Mouse (Mus musculus) stomach, embryonic 14.5 days (tissue): Measurements from ENCODE around the gene Taf10. TPM values are rescaled to one million over a fixed set of nuclear protein-coding genes. Genes with fewer than 3 reads are reported as not detected.
A peak's percentile ranks its signal among the peaks of the same experiment; 100 is the strongest.

Experiments used
- ATAC-seq: fragments of 200-750 bp; cut with Nextera tagmentation; 2 replicates; pipeline ENCODE4 v1.8.0; 2017; ENCODE audit warnings: low read depth, moderate TSS enrichment; ENCODE audit not compliant: insufficient number of reproducible peaks, insufficient read depth, low FRiP score
- H3K27ac ChIP-seq: fragments of 300-500 bp; sonication (generic); 2 replicates; pipeline ENCODE4 v1.5.1; 2014; ENCODE audit warnings: mild to moderate bottlenecking, low read length, moderate library complexity, mixed read lengths
- H3K27me3 ChIP-seq: fragments of 300-500 bp; sonication (generic); 2 replicates; pipeline ENCODE4 v1.6.1; 2014; ENCODE audit warnings: low read length, control low read depth, mixed read lengths; ENCODE audit not compliant: control insufficient read depth, insufficient read depth
- H3K36me3 ChIP-seq: fragments of 300-500 bp; sonication (generic); 2 replicates; pipeline ENCODE4 v1.6.1; 2014; ENCODE audit warnings: mild to moderate bottlenecking, control low read depth, low read length, moderate library complexity, mixed read lengths; ENCODE audit not compliant: control insufficient read depth, insufficient read depth
- H3K4me1 ChIP-seq: fragments of 300-500 bp; sonication (generic); 2 replicates; pipeline ENCODE4 v1.6.1; 2014; ENCODE audit warnings: low read length, control low read depth, mixed read lengths; ENCODE audit not compliant: control insufficient read depth, insufficient read depth
- H3K4me2 ChIP-seq: fragments of 300-500 bp; sonication (generic); replicated peaks from 2 replicates; pipeline ENCODE4 v1.6.1; 2014; ENCODE audit warnings: low read depth, low read length, control low read depth
- H3K4me3 ChIP-seq: fragments of 300-500 bp; sonication (generic); 2 replicates; pipeline ENCODE4 v1.5.1; 2014; ENCODE audit warnings: low read depth, low read length, control low read depth
- H3K9ac ChIP-seq: fragments of 300-500 bp; sonication (generic); replicated peaks from 2 replicates; pipeline ENCODE4 v1.6.1; 2014; ENCODE audit warnings: low read depth, mild to moderate bottlenecking, control low read depth, low read length, moderate library complexity, mixed read lengths
- H3K9me3 ChIP-seq: fragments of 300-500 bp; sonication (generic); 2 replicates; pipeline ENCODE4 v1.6.1; 2016; ENCODE audit warnings: low read depth, low read length, control low read depth; ENCODE audit not compliant: control insufficient read depth
- WGBS: fragments of 180-500 bp; shearing (Covaris S2); extraction: QIAGEN DNeasy Blood & Tissue Kit; methylation state at CpG from one replicate; pipeline ENCODE4 v1.1.7; 2014; 5-methylcytosine and 5-hydroxymethylcytosine counted together
- polyA plus RNA-seq: library from polyadenylated mRNA; unstranded; fragments of >200 nt; fragmentation: Nextera tagmentation; extraction: Ambion mirVana; gene quantifications from 2 replicates; pipeline ENCODE4 v1.2.1, GENCODE M21; 2014

Gene Taf10
- polyA plus RNA-seq, 1 experiment from 2014 or later = 135 TPM

- Histone ChIP-seq H3K36me3 (peaks cover 5% of the 10 kb centered on the region; the same call in 1 of the 2 replicates), H3K27me3 (no peaks in the 10 kb centered on the region), H3K4me1 (peaks cover 34% of the 10 kb centered on the region; the same call in 1 of the 2 replicates), H3K9ac (no peak overlapping the region; the same call in 1 of the 2 replicates), H3K4me3 (no peak overlapping the region), H3K4me2 (peak overlapping the region; percentile 47), H3K27ac (peak overlapping the region; percentile 96), H3K9me3 (no peaks in the 10 kb centered on the region)
- 9% methylated on average over 4 of the region's 4 CpGs for WGBS
- peak; percentile 78 for ATAC-seq
Observed at GRCm38 (mm10) chr7:105778553-105779265, 34.5 kb upstream of the Taf10 start.

GRCm38 (mm10) chr7:105777797-105778552, 33.8 kb upstream of the Taf10 start:
- peaks cover 40% of the 10 kb centered on the region; the same call in 1 of the 2 replicates for H3K4me1 ChIP-seq
- H3K4me3 ChIP-seq = peak overlapping the region; percentile 25
- H3K9me3 ChIP-seq = no peaks in the 10 kb centered on the region
- peak overlapping the region; percentile 47 for H3K4me2 ChIP-seq
- H3K27me3 ChIP-seq = no peaks in the 10 kb centered on the region
- peaks cover 7% of the 10 kb centered on the region; the same call in 1 of the 2 replicates for H3K36me3 ChIP-seq
- peak; percentile 84 for ATAC-seq
- peak overlapping the region; percentile 96 for H3K27ac ChIP-seq
- WGBS = 27% methylated on average over 13 of the region's 13 CpGs
- no peak overlapping the region for H3K9ac ChIP-seq

DNA sequence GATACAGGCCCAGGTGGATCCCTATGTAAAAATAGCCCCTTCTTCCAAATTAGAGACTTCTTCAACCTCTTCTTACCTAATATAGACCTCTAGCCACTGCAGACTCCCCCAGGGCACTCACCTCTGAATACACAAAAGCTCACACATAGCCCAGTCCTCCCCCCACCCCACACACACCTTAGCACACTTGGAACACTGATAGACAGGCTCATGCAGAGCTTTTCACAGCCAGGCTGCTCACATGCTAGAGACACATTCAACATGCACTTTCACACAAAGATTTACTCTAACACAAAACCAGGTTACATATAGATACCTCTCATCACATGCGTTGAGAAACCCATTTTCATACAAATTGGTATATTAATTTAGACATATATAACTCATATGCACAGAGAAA, 33.2 kb upstream of the Taf10 start:
- peak overlapping the region; percentile 25 for H3K4me3 ChIP-seq
- peak overlapping the region; percentile 96 for H3K27ac ChIP-seq
- 90% methylated on average over 1 of the region's 1 CpGs for WGBS
- no peak overlapping the region for H3K9ac ChIP-seq
- H3K4me2 ChIP-seq = peak overlapping the region; percentile 47
- ATAC-seq = no peak
- H3K27me3 ChIP-seq = no peaks in the 10 kb centered on the region
- H3K9me3 ChIP-seq = no peaks in the 10 kb centered on the region
- peaks cover 40% of the 10 kb centered on the region; the same call in 1 of the 2 replicates for H3K4me1 ChIP-seq
- H3K36me3 ChIP-seq = peaks cover 13% of the 10 kb centered on the region

GRCm38 (mm10) chr7:105776026-105776425, 31.9 kb upstream of the Taf10 start:
- Histone ChIP-seq H3K27ac (no peak overlapping the region), H3K36me3 (peaks cover 23% of the 10 kb centered on the region), H3K9me3 (no peaks in the 10 kb centered on the region), H3K4me1 (peaks cover 40% of the 10 kb centered on the region; the same call in 1 of the 2 replicates), H3K4me3 (no peak overlapping the region), H3K27me3 (no peaks in the 10 kb centered on the region), H3K9ac (no peak overlapping the region), H3K4me2 (no peak overlapping the region)
- WGBS = 79% methylated on average over 2 of the region's 2 CpGs
- no peak for ATAC-seq

DNA sequence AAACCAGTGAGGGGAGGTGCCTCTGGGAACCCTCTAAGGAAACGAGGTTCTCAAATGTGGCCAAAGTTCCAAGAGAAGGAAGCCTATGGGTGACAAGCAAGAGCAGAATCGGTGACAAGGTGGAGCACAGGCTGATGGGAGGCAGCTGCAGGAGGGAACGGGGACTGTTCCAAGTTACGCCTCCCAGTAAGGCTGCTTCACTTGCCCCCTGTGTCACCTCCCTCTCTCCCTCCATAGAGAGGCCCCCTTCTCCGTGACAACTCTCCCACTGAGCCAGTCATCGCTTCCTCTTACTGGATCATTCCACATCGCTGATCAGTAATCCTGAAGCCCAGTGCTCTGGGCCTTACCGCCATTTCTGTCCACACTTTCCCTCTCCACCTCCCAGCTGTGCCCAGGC, 30.5 kb upstream of the Taf10 start:
- H3K4me1 ChIP-seq = peaks cover 40% of the 10 kb centered on the region; the same call in 1 of the 2 replicates
- ATAC-seq = peak; percentile 14; the same call in 1 of the 2 replicates

GRCm38 (mm10) chr7:105773041-105773440, 28.9 kb upstream of the Taf10 start:
- Histone ChIP-seq H3K27ac (no peak overlapping the region), H3K4me2 (no peak overlapping the region), H3K4me3 (no peak overlapping the region), H3K36me3 (peaks cover 29% of the 10 kb centered on the region), H3K4me1 (peaks cover 28% of the 10 kb centered on the region; the same call in 1 of the 2 replicates), H3K9ac (no peak overlapping the region), H3K27me3 (no peaks in the 10 kb centered on the region), H3K9me3 (no peaks in the 10 kb centered on the region)
- 74% methylated on average over 5 of the region's 5 CpGs for WGBS
- no peak for ATAC-seq

More for the DNA sequence above, 30.5 kb upstream of the Taf10 start:
- Histone ChIP-seq H3K9ac (no peak overlapping the region), H3K4me3 (no peak overlapping the region), H3K27me3 (no peaks in the 10 kb centered on the region), H3K27ac (peak overlapping the region; percentile 48; the same call in 1 of the 2 replicates), H3K9me3 (no peaks in the 10 kb centered on the region), H3K4me2 (peak overlapping the region; percentile 18; the same call in 1 of the 2 replicates), H3K36me3 (peaks cover 27% of the 10 kb centered on the region)
- 36% methylated on average over 8 of the region's 8 CpGs for WGBS

- H3K9me3 ChIP-seq = no peaks in the 10 kb centered on the region
- H3K36me3 ChIP-seq = peaks cover 29% of the 10 kb centered on the region
- H3K27me3 ChIP-seq = no peaks in the 10 kb centered on the region
- no peak overlapping the region for H3K4me3 ChIP-seq
- H3K27ac ChIP-seq = no peak overlapping the region
- no peak overlapping the region for H3K4me2 ChIP-seq
- H3K9ac ChIP-seq = no peak overlapping the region
- 94% methylated on average over 15 of the region's 15 CpGs for WGBS
- H3K4me1 ChIP-seq = peaks cover 21% of the 10 kb centered on the region; the same call in 1 of the 2 replicates
- ATAC-seq = no peak
Observed at GRCm38 (mm10) chr7:105772331-105772730, 28.2 kb upstream of the Taf10 start.

GRCm38 (mm10) chr7:105769959-105770358, 25.8 kb upstream of the Taf10 start:
- Histone ChIP-seq H3K36me3 (peaks cover 46% of the 10 kb centered on the region), H3K9ac (no peak overlapping the region), H3K4me2 (no peak overlapping the region), H3K27me3 (no peaks in the 10 kb centered on the region), H3K4me3 (no peak overlapping the region), H3K4me1 (peaks cover 12% of the 10 kb centered on the region; the same call in 1 of the 2 replicates), H3K27ac (no peak overlapping the region), H3K9me3 (no peaks in the 10 kb centered on the region)
- no peak for ATAC-seq
- WGBS = 88% methylated on average over 3 of the region's 3 CpGs
